Mouse (Mus musculus) layer of hippocampus, adult 9-10 months (tissue): ENCODE results near the gene Crybb1.

Experiments
- DNase-seq: peaks from one replicate; pipeline ENCODE4 v3.0.0; 2022; ENCODE audit warnings: low spot score

The Crybb1 gene

DNA sequence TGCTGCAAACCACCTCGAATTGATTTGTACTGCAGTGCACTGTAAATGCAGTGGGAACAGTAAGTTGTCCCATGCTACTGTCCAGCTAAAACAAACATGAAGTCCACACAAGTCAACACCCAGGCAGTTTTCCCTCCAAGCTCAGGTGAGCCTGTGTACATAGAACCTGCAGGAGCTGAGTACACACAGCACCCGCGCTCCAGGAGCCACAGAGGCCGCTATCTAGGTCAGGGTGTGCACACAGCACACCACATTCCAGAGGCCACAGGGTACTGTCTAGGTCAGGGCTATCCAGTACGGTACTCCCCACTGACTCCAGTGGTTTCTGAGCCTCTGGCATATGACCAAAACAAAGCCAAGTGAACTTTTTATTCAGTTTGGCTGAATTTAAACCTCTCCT lies 46.7 kb downstream of the Crybb1 start:
- DNase-seq = no peak

DNA sequence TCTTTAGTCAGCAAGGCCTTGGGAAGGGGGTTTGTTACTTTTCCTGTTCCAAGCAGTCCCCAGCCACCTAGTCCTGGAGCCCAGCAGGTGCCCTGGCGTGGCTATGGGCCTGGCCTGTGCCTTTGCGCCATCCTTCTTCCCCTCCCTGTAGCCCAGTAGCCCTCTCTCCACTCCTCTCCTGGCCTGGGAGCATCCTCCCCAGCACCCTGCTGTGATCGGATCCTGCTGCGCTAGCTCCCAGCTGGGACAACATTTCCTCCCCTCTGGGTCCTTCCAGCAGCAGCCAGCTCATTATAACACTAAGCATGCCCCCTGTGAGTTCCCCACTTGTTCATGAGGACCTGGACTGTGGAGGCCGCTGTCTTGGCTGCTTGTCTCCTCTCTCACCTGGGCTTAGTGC lies 50.2 kb downstream of the Crybb1 start:
- DNase-seq = no peak

DNA sequence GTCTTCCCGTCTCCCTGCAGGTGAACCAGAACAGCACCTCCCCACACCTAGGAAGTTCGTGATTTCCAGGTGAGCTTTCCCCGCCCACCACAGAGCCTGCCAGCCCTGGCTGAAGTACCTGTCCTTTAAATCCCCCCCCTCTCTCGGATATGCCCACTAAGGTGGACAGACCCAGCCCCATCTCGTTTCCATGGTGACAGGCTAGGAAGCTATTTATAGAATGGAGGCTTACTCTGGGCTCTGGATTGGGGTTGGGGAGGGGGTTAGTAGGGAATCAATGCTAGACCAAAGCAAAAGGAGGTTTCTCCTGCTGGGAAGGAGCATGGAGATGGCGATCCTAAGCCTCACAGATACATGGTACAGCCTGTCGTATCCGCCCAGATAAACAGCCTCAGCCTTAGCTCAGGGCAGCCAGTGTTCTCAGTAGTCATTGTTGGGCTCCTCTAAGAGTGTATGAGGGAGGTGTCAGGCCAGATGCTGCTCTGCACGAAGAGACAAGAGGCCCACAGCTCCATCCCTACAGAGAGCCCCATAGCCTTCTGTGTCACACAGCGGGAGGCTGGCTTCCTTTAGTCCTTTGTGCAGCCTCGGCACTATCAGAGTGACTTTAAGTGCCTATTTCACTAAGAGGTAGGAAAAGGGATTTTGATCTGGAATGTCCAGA lies 57.7 kb downstream of the Crybb1 start:
- DNase-seq = no peak

- DNase-seq = no peak
Measured at GRCm38 (mm10) chr5:112316468-112316867, 60.9 kb downstream of the Crybb1 start.

GRCm38 (mm10) chr5:112317328-112317727 lies 61.7 kb downstream of the Crybb1 start:
- DNase-seq = no peak
